Mouse (Mus musculus): ENCODE data around the gene Gm28551.
"Not testable (repeated sequence)": the region's sequence is repeated elsewhere in the genome, so short reads cannot be mapped to it uniquely, and the experiment has no call there.

Gm28551 gene

DNA sequence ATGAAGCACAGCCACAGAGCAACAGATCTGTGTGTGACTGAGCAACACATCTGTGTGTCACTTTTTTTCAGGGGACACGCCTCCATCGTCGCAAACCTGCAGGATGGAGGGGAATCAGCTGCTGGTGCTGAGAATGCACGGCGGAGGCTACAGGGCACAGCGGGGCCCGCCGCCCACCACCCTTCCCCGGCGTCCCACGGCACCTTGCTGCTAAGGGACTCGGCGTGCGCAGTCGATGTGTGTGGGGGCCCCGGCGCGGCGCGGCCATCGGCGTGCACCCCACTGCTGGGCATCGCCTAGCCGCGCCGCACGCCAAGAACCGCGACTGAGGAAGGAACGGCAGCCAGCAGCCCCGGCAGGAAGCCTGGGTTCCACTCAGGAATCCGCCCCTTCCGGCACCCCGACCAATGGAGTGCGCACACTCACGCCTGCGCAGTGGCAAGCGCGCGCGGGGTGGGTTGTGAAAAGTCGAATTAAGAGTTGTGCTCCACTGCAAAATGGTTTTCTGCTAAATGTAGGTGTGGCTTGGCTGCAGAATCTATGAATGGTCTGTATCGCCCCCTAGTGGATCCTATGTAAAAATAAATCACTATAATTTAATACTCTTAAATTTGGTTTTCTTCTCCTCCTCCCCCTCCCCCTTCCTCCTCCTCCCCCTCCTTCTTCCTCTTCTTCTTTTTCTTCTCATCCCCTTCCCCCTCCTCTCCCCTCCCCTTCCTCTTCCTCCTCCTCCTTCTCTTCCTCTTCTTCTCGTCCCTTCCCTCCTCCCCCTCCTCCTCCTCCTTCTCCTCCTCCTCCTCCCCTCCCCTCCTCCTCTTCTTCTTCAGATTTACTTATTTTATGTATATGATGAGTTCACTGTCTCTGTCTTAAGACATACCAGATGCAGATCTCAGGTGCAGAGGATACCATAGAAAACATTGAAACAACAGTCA, at the start of gene Gm28551, which contains the start of the genes Asdurf and Asnsd1:
TSS of gene Gm28551 (minus strand) at position 341 of the 935 bp plus-strand sequence.
TSS of gene Asdurf (minus strand) at position 293 of the 935 bp plus-strand sequence.
TSS of gene Asnsd1 (minus strand) at position 426 of the 935 bp plus-strand sequence.
- DNase-seq (ENCODE audit: low read depth, low spot score) = peak; percentile 94

GRCm38 (mm10) chr1:53393936-53394760, 41.7 kb upstream of the Gm28551 start:
- DNase-seq (ENCODE audit: low read depth, low spot score) = peak; percentile 13

- no peak for DNase-seq (ENCODE audit: low read depth, low spot score)
These were observed 36.3 kb upstream of the Gm28551 start for GRCm38 (mm10) chr1:53388762-53389161.

- no peak for DNase-seq (ENCODE audit: low read depth, low spot score)
These were observed 31.7 kb upstream of the Gm28551 start for GRCm38 (mm10) chr1:53384085-53384688.

DNA sequence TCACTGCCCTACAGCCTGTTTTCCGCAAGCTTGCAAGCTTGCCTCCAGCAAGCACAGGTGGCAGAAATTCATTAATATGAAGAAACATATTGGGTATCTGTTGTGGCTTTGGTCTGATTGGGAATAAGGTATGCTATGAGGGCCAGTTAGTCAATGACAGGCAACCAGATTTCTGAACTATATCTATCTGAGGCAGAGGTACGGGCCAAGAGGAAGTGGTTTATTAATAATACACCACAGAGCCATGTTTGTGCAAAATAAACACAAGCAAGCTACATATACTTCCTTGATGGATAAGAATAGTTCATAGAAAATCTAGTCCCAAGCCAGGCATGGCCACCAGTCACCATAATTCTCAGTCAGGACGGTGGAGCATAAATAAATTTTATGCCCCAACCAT, 25.3 kb upstream of the Gm28551 start:
- no peak for DNase-seq (ENCODE audit: low read depth, low spot score)

- DNase-seq (ENCODE audit: low read depth, low spot score) = not testable (repeated sequence)
These were observed 23.5 kb upstream of the Gm28551 start for GRCm38 (mm10) chr1:53375965-53376364.

- no peak for DNase-seq (ENCODE audit: low read depth, low spot score)
These were observed 6.5 kb upstream of the Gm28551 start for GRCm38 (mm10) chr1:53358988-53359387.

GRCm38 (mm10) chr1:53341071-53341470, 11.4 kb downstream of the Gm28551 start:
- DNase-seq (ENCODE audit: low read depth, low spot score) = no peak

GRCm38 (mm10) chr1:53337403-53337802, 15.1 kb downstream of the Gm28551 start:
- DNase-seq (ENCODE audit: low read depth, low spot score) = not testable (repeated sequence)

- no peak for DNase-seq (ENCODE audit: low read depth, low spot score)
These were observed 17.0 kb downstream of the Gm28551 start for GRCm38 (mm10) chr1:53335465-53335864.

- not testable (repeated sequence) for DNase-seq (ENCODE audit: low read depth, low spot score)
These were observed 18.9 kb downstream of the Gm28551 start for GRCm38 (mm10) chr1:53333527-53333926.

GRCm38 (mm10) chr1:53324827-53325494, 27.5 kb downstream of the Gm28551 start:
- no peak for DNase-seq (ENCODE audit: low read depth, low spot score)

DNA sequence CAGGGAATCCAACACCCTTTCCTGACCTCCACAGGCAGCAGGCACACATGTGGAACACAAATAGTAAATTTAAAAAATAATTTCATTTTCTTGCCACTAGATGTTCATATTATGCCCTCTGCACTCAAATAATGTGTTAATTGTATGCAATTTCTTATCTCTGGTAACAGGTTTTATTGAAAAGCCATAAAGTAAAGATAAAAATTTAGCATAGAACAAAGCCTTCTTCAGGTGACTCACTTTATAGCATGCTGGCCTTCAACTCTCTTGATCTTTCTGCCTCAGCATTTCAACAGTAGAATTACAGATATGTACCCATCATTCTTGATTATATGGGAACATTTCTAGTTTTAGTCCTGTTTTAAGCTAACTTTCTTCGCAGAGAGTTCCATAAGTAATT, 28.2 kb downstream of the Gm28551 start:
- no peak for DNase-seq (ENCODE audit: low read depth, low spot score)

- no peak for DNase-seq (ENCODE audit: low read depth, low spot score)
These were observed 29.2 kb downstream of the Gm28551 start for GRCm38 (mm10) chr1:53323254-53323653.

GRCm38 (mm10) chr1:53321662-53322344, 30.7 kb downstream of the Gm28551 start:
- DNase-seq (ENCODE audit: low read depth, low spot score) = no peak

GRCm38 (mm10) chr1:53312989-53313967, 39.2 kb downstream of the Gm28551 start, which contains the start of gene Osgepl1:
Gene Osgepl1 (plus strand): TSS chr1:53313624.
- peak; percentile 90 for DNase-seq (ENCODE audit: low read depth, low spot score)

DNA sequence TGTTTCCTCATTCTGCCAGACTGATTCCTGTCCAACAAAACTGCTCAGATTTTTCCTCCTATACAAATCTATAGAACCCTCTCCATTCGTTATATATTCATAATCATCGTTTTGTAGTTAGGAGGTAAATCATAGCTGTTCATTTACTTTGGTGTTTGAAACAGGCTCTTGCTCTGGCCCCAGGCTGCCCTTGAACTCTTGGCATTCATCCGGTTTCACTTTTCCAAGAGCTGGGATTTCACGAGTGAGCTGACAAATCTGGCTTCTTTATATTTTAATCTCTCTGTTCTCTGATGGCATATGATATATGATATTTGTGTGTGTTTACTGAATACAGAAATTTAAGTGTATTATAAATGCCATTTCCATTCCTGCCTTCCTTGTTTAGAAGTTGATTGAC, 52.0 kb downstream of the Gm28551 start:
- no peak for DNase-seq (ENCODE audit: low read depth, low spot score)

- DNase-seq (ENCODE audit: low read depth, low spot score) = peak; percentile 94
These were observed 55.7 kb downstream of the Gm28551 start, which contains the start of the genes Pms1, Ormdl1 and Gm28778 for GRCm38 (mm10) chr1:53296581-53297383. Gene Pms1 (minus strand): TSS chr1:53297018. Gene Ormdl1 (plus strand): TSS chr1:53297095. Gene Gm28778 (plus strand): TSS chr1:53297111.

Data from forelimb bud, embryonic 11.5 days (tissue).